Mouse (Mus musculus): ENCODE results near the gene Ppp1r21.

DNA sequence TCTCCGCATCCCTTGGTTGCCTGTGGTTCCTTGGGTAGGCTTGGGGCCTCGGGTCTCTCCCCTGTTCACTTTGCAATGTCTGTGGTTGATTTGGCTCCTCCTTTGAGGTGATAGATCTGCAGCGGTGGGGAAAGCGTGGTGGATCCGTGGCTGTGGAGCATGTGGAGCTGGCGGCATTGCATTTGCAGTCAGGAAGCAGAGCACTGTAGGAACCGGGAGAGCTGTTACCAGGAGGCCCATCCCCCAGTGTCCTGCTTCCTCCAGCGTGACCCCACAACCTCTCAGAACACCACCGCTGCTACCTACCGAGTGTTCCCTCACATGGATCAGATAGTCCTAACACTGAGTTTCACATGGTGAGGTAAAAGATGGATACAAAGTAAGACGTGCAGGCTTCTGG is 40.9 kb downstream of the Ppp1r21 start:
- no peak for TF ChIP-seq CTCF (IDR thresholded peaks at IDR 0.05; ENCODE audit: extremely low read depth, insufficient read depth, low read length)
- no peak for TF ChIP-seq POLR2A (IDR thresholded peaks at IDR 0.05; ENCODE audit: extremely low read depth, insufficient read depth, low read length)
